Mouse (Mus musculus): ENCODE data around the gene Kremen2. TPM values are rescaled to one million over a fixed set of nuclear protein-coding genes. Genes with fewer than 3 reads are reported as not detected.

The Kremen2 gene
- polyA plus RNA-seq (2014; fragmentation: Nextera tagmentation; extraction: Ambion mirVana), result 0.60 and 0.73 TPM in 2 replicates

GRCm38 (mm10) chr17:23745301-23746251 is at the start of gene Kremen2:
Kremen2 (minus strand) TSS chr17:23745833.
- H3K9ac ChIP-seq (ENCODE audit: low read depth, low read length), result no peak within 1 kb of the TSS
- H3K4me2 ChIP-seq, result peak within 1 kb of the TSS; percentile 50
- no peaks in the 10 kb centered on the region for H3K9me3 ChIP-seq (ENCODE audit: control insufficient read depth, low read length)
- H3K27me3 ChIP-seq (replicated peaks; ENCODE audit: control insufficient read depth, insufficient read depth, low read length), result peaks cover 72% of the 10 kb centered on the region
- peak within 1 kb of the TSS; percentile 26 for H3K4me3 ChIP-seq (ENCODE audit: low read depth, low read length)
- ATAC-seq (replicated peaks; ENCODE audit: low FRiP score), result no peak
- H3K27ac ChIP-seq (ENCODE audit: low read depth, low read length), result no peak within 1 kb of the TSS
- WGBS, result 2% methylated on average over 41 of the region's 45 CpGs
- H3K4me1 ChIP-seq (replicated peaks; ENCODE audit: control insufficient read depth, insufficient read depth, low read length), result peaks cover 24% of the 10 kb centered on the region
- no peaks in the 10 kb centered on the region for H3K36me3 ChIP-seq (ENCODE audit: control insufficient read depth, insufficient read depth, low read length)
- no peak for DNase-seq (ENCODE audit: low spot score)

- Histone ChIP-seq H3K27ac (ENCODE audit: low read depth, low read length) (no peak overlapping the region), H3K36me3 (ENCODE audit: control insufficient read depth, insufficient read depth, low read length) (no peaks in the 10 kb centered on the region), H3K4me2 (no peak overlapping the region), H3K9me3 (ENCODE audit: control insufficient read depth, low read length) (no peaks in the 10 kb centered on the region), H3K9ac (ENCODE audit: low read depth, low read length) (no peak overlapping the region), H3K4me3 (ENCODE audit: low read depth, low read length) (no peak overlapping the region), H3K27me3 (replicated peaks; ENCODE audit: control insufficient read depth, insufficient read depth, low read length) (no peaks in the 10 kb centered on the region), H3K4me1 (replicated peaks; ENCODE audit: control insufficient read depth, insufficient read depth, low read length) (peaks cover 8% of the 10 kb centered on the region; the same call in 1 of the 2 replicates)
- WGBS, result 91% methylated on average over 8 of the region's 8 CpGs
- ATAC-seq (replicated peaks; ENCODE audit: low FRiP score), result no peak
- no peak for DNase-seq (ENCODE audit: low spot score)
These were observed 49.7 kb upstream of the Kremen2 start for GRCm38 (mm10) chr17:23795323-23795722.

- Histone ChIP-seq H3K9me3 (ENCODE audit: control insufficient read depth, low read length) (no peaks in the 10 kb centered on the region), H3K9ac (ENCODE audit: low read depth, low read length) (peak overlapping the region; percentile 91), H3K27ac (ENCODE audit: low read depth, low read length) (peak overlapping the region; percentile 74; the same call in 1 of the 2 replicates), H3K36me3 (ENCODE audit: control insufficient read depth, insufficient read depth, low read length) (no peaks in the 10 kb centered on the region), H3K4me2 (peak overlapping the region; percentile 91), H3K4me1 (replicated peaks; ENCODE audit: control insufficient read depth, insufficient read depth, low read length) (peaks cover 13% of the 10 kb centered on the region), H3K4me3 (ENCODE audit: low read depth, low read length) (peak overlapping the region; percentile 55), H3K27me3 (replicated peaks; ENCODE audit: control insufficient read depth, insufficient read depth, low read length) (no peaks in the 10 kb centered on the region)
- WGBS, result 57% methylated on average over 2 of the region's 2 CpGs
- DNase-seq (ENCODE audit: low spot score) (no peak), ATAC-seq (replicated peaks; ENCODE audit: low FRiP score) (peak; percentile 16)
These were observed 45.4 kb upstream of the Kremen2 start for GRCm38 (mm10) chr17:23791079-23791357.

GRCm38 (mm10) chr17:23790269-23791078 is 44.8 kb upstream of the Kremen2 start, which contains the start of gene Srrm2:
Srrm2 (plus strand) TSS chr17:23790532.
- H3K9me3 ChIP-seq (ENCODE audit: control insufficient read depth, low read length), result no peaks in the 10 kb centered on the region
- WGBS, result 4% methylated on average over 29 of the region's 29 CpGs
- peaks cover 13% of the 10 kb centered on the region for H3K4me1 ChIP-seq (replicated peaks; ENCODE audit: control insufficient read depth, insufficient read depth, low read length)
- no peaks in the 10 kb centered on the region for H3K27me3 ChIP-seq (replicated peaks; ENCODE audit: control insufficient read depth, insufficient read depth, low read length)
- H3K27ac ChIP-seq (ENCODE audit: low read depth, low read length), result peak within 1 kb of the TSS; percentile 74
- peak; percentile 74 for DNase-seq (ENCODE audit: low spot score)
- peak within 1 kb of the TSS; percentile 55 for H3K4me3 ChIP-seq (ENCODE audit: low read depth, low read length)
- no peaks in the 10 kb centered on the region for H3K36me3 ChIP-seq (ENCODE audit: control insufficient read depth, insufficient read depth, low read length)
- ATAC-seq (replicated peaks; ENCODE audit: low FRiP score), result peak; percentile 57
- peak within 1 kb of the TSS; percentile 91 for H3K4me2 ChIP-seq
- peak within 1 kb of the TSS; percentile 91 for H3K9ac ChIP-seq (ENCODE audit: low read depth, low read length)

- Histone ChIP-seq H3K27me3 (replicated peaks; ENCODE audit: control insufficient read depth, insufficient read depth, low read length) (no peaks in the 10 kb centered on the region), H3K4me2 (peak overlapping the region; percentile 91), H3K4me3 (ENCODE audit: low read depth, low read length) (peak overlapping the region; percentile 55), H3K36me3 (ENCODE audit: control insufficient read depth, insufficient read depth, low read length) (no peaks in the 10 kb centered on the region), H3K9ac (ENCODE audit: low read depth, low read length) (peak overlapping the region; percentile 91), H3K4me1 (replicated peaks; ENCODE audit: control insufficient read depth, insufficient read depth, low read length) (peaks cover 13% of the 10 kb centered on the region), H3K9me3 (ENCODE audit: control insufficient read depth, low read length) (no peaks in the 10 kb centered on the region), H3K27ac (ENCODE audit: low read depth, low read length) (peak overlapping the region; percentile 74)
- ATAC-seq (replicated peaks; ENCODE audit: low FRiP score) (no peak; the same call in 1 of the 2 replicates), DNase-seq (ENCODE audit: low spot score) (no peak)
- WGBS, result 17% methylated on average over 8 of the region's 8 CpGs
These were observed 44.2 kb upstream of the Kremen2 start for GRCm38 (mm10) chr17:23789749-23790268.

GRCm38 (mm10) chr17:23788973-23789372 is 43.3 kb upstream of the Kremen2 start:
- Histone ChIP-seq H3K4me1 (replicated peaks; ENCODE audit: control insufficient read depth, insufficient read depth, low read length) (peaks cover 13% of the 10 kb centered on the region), H3K4me2 (no peak overlapping the region), H3K9ac (ENCODE audit: low read depth, low read length) (no peak overlapping the region), H3K27ac (ENCODE audit: low read depth, low read length) (no peak overlapping the region), H3K4me3 (ENCODE audit: low read depth, low read length) (no peak overlapping the region), H3K9me3 (ENCODE audit: control insufficient read depth, low read length) (no peaks in the 10 kb centered on the region), H3K36me3 (ENCODE audit: control insufficient read depth, insufficient read depth, low read length) (no peaks in the 10 kb centered on the region), H3K27me3 (replicated peaks; ENCODE audit: control insufficient read depth, insufficient read depth, low read length) (no peaks in the 10 kb centered on the region)
- no peak for ATAC-seq (replicated peaks; ENCODE audit: low FRiP score)
- 72% methylated on average over 4 of the region's 4 CpGs for WGBS
- DNase-seq (ENCODE audit: low spot score), result no peak

- no peaks in the 10 kb centered on the region for H3K27me3 ChIP-seq (replicated peaks; ENCODE audit: control insufficient read depth, insufficient read depth, low read length)
- peaks cover 13% of the 10 kb centered on the region for H3K4me1 ChIP-seq (replicated peaks; ENCODE audit: control insufficient read depth, insufficient read depth, low read length)
- 32% methylated on average over 13 of the region's 13 CpGs for WGBS
- H3K4me2 ChIP-seq, result peak overlapping the region; percentile 97
- DNase-seq (ENCODE audit: low spot score), result no peak
- no peaks in the 10 kb centered on the region for H3K9me3 ChIP-seq (ENCODE audit: control insufficient read depth, low read length)
- H3K4me3 ChIP-seq (ENCODE audit: low read depth, low read length), result peak overlapping the region; percentile 60
- ATAC-seq (replicated peaks; ENCODE audit: low FRiP score), result no peak
- no peaks in the 10 kb centered on the region for H3K36me3 ChIP-seq (ENCODE audit: control insufficient read depth, insufficient read depth, low read length)
- no peak overlapping the region for H3K9ac ChIP-seq (ENCODE audit: low read depth, low read length)
- H3K27ac ChIP-seq (ENCODE audit: low read depth, low read length), result no peak overlapping the region
These were observed 40.9 kb upstream of the Kremen2 start for GRCm38 (mm10) chr17:23786510-23786931.

All from liver, embryonic 11.5 days (tissue).